Comparison of ENCODE assay signal across 9 mouse cellular contexts in the genomic region with DNA sequence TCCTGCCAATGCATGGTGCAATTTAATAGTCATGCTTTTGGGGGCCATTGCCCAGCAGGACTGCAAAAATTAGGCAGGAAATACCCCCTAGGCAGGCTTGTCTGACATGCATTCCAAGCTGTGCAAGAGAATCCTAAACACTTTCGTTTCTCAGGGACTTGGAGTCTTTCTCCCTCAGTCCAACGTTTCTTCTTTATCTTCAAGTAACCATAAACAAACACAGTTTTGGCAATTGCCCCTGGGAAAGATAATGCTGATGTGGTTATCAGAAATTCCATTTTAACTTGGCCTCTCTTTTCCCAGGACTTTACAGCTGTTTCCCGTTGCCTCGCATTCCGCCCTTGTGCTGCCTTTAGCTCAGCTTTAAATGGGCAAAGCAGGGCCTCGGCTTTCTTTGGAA.
DNase-seq lines count a peak whose midpoint lies in the region; ATAC-seq and TF ChIP-seq lines count a peak whose summit lies in the region.
"Had no signal": no experiment of that assay in that cellular context is flagged by ENCODE, and none has a peak within 500 bp of the region (broad histone marks: within the 10 kb centered on the region; RNA-seq: fewer than 3 reads in every experiment).

No protein-coding gene starts in this region.

- H3K9me3 ChIP-seq in kidney, embryonic 14.5 days (ENCODE audit: control insufficient read depth, low read length): no peaks in the 10 kb centered on the region
- no peaks in the 10 kb centered on the region for H3K9me3 ChIP-seq in lung, postnatal 0 days (ENCODE audit: low read length)
- H3K9me3 ChIP-seq in forebrain, embryonic 13.5 days (replicated peaks): no peaks in the 10 kb centered on the region

- TF ChIP-seq EP300 in lung, postnatal 0 days (IDR thresholded peaks at IDR 0.05): peak; percentile 11; the same call in 1 of the 2 replicates

- H3K4me1 ChIP-seq in kidney, embryonic 14.5 days (ENCODE audit: control insufficient read depth, insufficient read depth, low read length): no peaks in the 10 kb centered on the region
- no peaks in the 10 kb centered on the region for H3K4me1 ChIP-seq in lung, postnatal 0 days (ENCODE audit: insufficient read depth, low read depth, low read length)
- peaks cover 6% of the 10 kb centered on the region; the same call in 1 of the 2 replicates for H3K4me1 ChIP-seq in forebrain, embryonic 13.5 days

- H3K27me3 ChIP-seq in kidney, embryonic 14.5 days (ENCODE audit: control insufficient read depth, insufficient read depth, low read length): no peaks in the 10 kb centered on the region
- no peaks in the 10 kb centered on the region for H3K27me3 ChIP-seq in lung, postnatal 0 days (replicated peaks; ENCODE audit: insufficient read depth, low read length)
- H3K27me3 ChIP-seq in forebrain, embryonic 13.5 days: no peaks in the 10 kb centered on the region

- H3K4me3 ChIP-seq in kidney, embryonic 14.5 days (ENCODE audit: low read length): no peak overlapping the region
- no peak overlapping the region for H3K4me3 ChIP-seq in lung, postnatal 0 days (ENCODE audit: low read depth, low read length)
- H3K4me3 ChIP-seq in forebrain, embryonic 13.5 days: no peak overlapping the region

- intact Hi-C loops in heart, postnatal 25 days (cut with DNase I): loop anchor here (5.0 kb wide), 1 partner anchor 59 kb away; no protein-coding TSS in a partner anchor

- peak overlapping the region; percentile 76 for H3K27ac ChIP-seq in kidney, embryonic 14.5 days (ENCODE audit: low read depth, low read length)
- H3K27ac ChIP-seq in lung, postnatal 0 days (ENCODE audit: low read length): peak overlapping the region; percentile 45; the same call in 1 of the 2 replicates
- H3K27ac ChIP-seq in forebrain, embryonic 13.5 days: no peak overlapping the region
- H3K27ac ChIP-seq: liver, embryonic 14.5 days had no signal

- peak; percentile 93 for DNase-seq in heart, adult 11 months
- DNase-seq in heart, postnatal 25 days (ENCODE audit: low spot score): no peak
- peak; percentile 46 for DNase-seq in forelimb bud, embryonic 11.5 days (ENCODE audit: low read depth, low spot score)
- peak; percentile 63 for DNase-seq in lung, postnatal 0 days (ENCODE audit: low spot score)
- DNase-seq in gastrocnemius, postnatal 10 days: no peak
- no peak for DNase-seq in layer of hippocampus, postnatal 10 days (ENCODE audit: low spot score in 2 of 2)

- no peak overlapping the region for H3K4me2 ChIP-seq in kidney, embryonic 14.5 days (replicated peaks; ENCODE audit: low read depth, low read length)
- 0 out of 2 replicates have a peak overlapping the region, but pooled peaks have one; percentile 8 for H3K4me2 ChIP-seq in lung, postnatal 0 days (replicated peaks; ENCODE audit: low read depth, low read length)
- no peak overlapping the region for H3K4me2 ChIP-seq in forebrain, embryonic 13.5 days

- H3K36me3 ChIP-seq in kidney, embryonic 14.5 days (ENCODE audit: control insufficient read depth, insufficient read depth, low read length): no peaks in the 10 kb centered on the region
- H3K36me3 ChIP-seq in lung, postnatal 0 days (ENCODE audit: insufficient read depth, low read length): no peaks in the 10 kb centered on the region
- no peaks in the 10 kb centered on the region for H3K36me3 ChIP-seq in forebrain, embryonic 13.5 days (ENCODE audit: poor library complexity, severe bottlenecking)

- no peak for ATAC-seq in kidney, embryonic 14.5 days (ENCODE audit: low FRiP score, low TSS enrichment)
- ATAC-seq in lung, postnatal 0 days: peak; percentile 49; the same call in 1 of the 2 replicates
- no peak for ATAC-seq in forebrain, embryonic 13.5 days

- WGBS in kidney, embryonic 14.5 days: 53% methylated on average over 6 of the region's 6 CpGs
- WGBS in lung, postnatal 0 days: 18% methylated on average over 6 of the region's 6 CpGs
- WGBS in forebrain, embryonic 13.5 days: 76% methylated on average over 6 of the region's 6 CpGs

- no peak for TF ChIP-seq CTCF in lung, postnatal 0 days (IDR thresholded peaks at IDR 0.05)

- no peak overlapping the region for H3K9ac ChIP-seq in kidney, embryonic 14.5 days (ENCODE audit: low read depth, low read length)
- H3K9ac ChIP-seq in lung, postnatal 0 days (replicated peaks; ENCODE audit: low read depth): no peak overlapping the region
- no peak overlapping the region for H3K9ac ChIP-seq in forebrain, embryonic 13.5 days
- H3K9ac ChIP-seq: liver, embryonic 14.5 days had no signal

Comparison
In these comparisons a context has a peak if more than half of its experiments do, and no peak if none do; other contexts are left out.
1. DNase-seq: peak in heart, adult 11 months (single experiment), forelimb bud, embryonic 11.5 days (single experiment) and lung, postnatal 0 days (single experiment); none in heart, postnatal 25 days (single experiment), gastrocnemius, postnatal 10 days (single experiment) and layer of hippocampus, postnatal 10 days (0 of 2).